Mouse (Mus musculus) skeletal muscle tissue, adult 2 months (tissue): Measurements from ENCODE around the gene Arhgap33.
A peak's percentile ranks its signal among the peaks of the same experiment; 100 is the strongest.
"Not testable (repeated sequence)": the region's sequence is repeated elsewhere in the genome, so short reads cannot be mapped to it uniquely, and the experiment has no call there.

Source experiments
- DNase-seq: peaks from one replicate; pipeline ENCODE4 v3.0.0-alpha.2; 2012; ENCODE audit warnings: low read depth, low spot score

The Arhgap33 gene

DNA sequence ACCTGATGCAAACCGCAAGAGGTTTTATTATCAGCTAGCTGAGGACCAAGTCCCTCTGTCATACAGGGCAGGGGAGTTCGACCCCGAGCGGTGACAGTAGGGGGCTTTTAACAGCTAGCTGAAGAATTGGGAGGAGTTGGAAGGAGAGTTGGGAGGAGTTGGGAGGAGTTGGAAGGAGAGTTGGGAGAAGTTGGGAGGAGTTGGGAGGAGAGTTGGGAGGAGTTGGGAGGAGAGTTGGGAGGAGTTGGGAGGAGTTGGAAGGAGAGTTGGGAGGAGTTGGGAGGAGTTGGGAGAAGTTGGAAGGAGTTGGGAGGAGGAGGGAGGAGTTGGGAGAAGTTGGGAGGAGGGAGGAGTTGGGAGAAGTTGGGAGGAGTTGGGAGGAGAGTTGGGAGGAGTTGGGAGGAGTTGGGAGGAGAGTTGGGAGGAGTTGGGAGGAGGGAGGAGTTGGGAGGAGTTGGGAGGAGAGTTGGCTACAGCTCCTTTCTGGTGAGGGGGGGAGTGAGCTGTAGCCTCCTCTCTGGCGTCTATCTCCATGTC, 39.3 kb downstream of the Arhgap33 start:
- not testable (repeated sequence) for DNase-seq

DNA sequence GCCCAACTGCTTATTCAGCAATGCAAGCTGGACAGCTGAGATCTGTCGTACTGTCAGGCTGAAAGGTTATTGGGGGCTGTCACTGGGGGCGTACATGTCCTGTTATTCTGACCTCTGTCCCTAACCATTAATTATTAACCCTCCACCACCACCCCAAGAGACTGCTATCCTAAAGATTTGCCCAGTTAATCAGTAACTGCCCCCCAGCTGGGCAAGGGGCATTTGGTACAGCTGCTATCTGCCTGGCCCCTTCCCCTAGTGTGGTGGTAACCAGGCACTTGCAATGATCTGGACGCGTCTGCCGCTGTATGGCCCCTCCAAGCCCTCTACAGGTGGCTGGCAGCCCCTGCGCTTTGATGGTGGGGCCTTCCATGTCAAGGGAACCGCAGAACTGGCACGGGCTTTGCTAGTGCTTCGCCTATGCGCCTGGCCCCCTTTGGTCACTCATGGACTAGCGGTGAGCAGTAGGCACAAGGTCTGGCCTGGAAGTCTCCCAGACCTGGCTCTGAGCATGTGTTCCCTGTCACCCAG, 41.4 kb downstream of the Arhgap33 start, which contains the start of gene Prodh2:
Gene Prodh2 (plus strand): TSS at position 222 of the 531 bp plus-strand sequence.
- no peak for DNase-seq

DNA sequence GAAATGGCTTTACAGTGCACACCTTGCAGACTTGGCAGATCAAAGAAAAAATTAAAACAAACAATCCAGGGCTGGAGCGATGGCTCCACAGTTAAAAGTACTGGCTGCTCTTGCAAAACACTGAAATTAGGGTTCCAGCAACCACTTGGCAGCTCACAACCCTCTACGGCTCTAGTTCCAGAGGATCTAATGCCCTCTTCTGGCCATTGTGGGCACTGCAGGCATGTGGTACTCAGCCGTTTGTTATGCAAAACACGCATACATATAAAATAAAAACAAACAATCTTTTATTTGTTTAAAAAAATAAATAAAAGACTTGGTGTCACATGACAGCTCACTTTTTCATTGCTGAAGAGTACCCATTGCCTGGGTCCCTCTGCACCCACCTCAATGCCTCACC, 42.1 kb downstream of the Arhgap33 start:
- DNase-seq, result peak; percentile 32

DNA sequence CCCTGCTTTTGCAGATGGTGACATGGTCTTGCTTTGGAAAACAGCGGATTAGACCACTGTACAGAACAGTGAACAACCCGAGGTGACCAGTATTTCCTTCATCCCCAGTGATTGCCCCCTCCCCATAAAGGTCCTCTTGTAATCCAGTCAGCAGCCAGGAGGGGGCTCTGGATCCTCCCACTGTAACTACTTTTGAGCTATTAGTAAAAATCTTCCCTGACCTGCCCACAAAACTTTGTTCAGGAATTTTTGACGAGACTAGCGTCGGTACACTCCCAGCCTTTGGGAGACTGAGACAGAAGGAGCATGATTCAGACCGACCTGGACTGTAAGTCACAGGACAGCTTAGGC, 43.9 kb downstream of the Arhgap33 start:
- DNase-seq, result no peak

DNA sequence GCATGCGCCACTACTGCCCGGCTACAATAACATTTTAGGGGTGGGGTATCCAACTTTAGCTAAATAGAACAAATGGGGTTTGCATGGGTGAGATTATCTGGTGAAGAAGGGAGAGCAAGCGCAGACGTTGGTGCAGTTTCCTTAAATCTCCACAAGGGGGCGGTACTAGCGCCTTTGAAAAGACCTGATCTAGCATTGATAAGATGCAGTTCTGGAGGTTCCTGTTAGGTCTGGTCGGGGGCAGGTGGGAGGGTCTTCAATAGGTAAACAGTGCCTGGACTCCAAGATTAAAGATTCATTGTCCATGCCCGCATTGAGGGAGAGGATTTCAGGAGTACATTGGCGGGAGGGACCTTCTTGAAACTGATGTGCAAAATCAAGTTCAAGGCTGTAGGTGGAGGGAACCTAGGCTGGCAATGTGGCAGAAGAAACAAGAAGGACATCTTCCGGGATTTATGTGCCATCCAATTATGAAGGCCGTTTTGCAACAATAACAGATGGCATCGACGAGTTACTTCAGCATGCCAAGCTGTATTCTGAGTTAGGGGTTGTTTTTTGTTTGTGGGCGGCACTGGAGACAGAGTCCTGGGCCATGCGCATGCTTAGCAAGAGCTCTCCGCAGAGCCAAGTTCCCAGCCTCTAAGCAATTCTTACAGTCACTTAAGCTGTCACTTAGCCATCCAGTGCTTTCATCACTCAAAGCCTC, 44.5 kb downstream of the Arhgap33 start:
- DNase-seq, result no peak

DNA sequence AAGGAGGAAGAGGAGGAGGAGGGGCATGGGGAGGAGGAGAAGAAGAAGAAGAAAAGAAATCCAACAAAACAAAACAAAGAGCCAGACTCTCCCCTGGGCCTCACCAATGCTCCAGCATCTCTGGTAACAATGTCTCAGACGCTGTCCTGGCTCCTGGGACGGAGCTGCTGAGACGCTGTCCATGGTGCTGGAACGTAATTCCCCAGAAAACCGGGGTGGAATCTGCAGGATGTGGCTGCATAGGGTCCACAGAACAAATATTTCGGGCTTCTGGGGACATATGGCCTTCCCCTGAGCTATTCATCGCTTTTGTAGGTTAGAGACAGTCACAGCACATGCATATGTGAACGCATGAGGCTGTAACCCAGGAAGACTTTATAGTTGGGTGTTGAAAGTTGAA, 50.6 kb downstream of the Arhgap33 start:
- no peak for DNase-seq

DNA sequence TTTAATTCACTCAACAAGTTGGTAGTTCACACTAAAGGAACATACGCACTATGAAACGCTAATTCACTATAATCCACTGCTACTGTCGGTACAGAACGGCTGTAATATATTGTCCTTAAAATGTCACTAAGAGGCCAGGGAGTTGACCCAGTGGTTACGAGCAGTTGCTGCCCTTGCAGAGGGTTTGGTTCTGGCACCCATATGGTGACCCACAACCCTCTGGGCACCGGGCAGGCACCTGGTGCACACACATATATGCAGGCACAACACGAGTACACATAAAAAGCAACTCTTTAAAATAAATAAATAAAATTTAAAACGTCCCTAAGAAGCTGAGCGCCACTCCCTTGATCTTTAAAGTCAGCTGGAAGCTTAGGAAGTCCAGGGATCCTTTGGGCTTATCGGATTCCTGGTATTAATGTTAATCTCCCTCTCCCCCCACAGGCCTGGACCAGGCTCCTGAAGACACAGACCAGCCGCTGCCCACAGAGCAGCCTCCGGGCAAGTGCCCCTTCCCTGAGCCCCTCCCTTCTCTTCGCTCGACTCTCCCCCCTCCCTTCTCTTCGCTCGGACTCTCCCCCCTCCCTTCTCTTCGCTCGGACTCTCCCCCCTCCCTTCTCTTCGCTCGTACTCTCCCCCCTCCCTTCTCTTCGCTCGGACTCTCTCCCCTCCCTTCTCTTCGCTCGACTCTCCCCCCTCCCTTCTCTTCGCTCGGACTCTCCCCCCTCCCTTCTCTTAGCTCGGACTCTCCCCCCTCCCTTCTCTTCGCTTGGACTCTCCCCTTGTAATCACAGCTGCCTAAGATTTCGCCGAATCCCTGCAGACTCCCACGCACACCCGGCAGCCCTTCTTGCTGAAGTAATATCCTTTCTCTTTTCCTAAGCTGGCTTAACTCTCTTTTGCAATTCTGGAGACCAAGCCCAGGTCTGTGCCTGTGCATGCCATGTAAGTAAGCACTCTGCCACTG, 57.2 kb downstream of the Arhgap33 start:
- no peak for DNase-seq

DNA sequence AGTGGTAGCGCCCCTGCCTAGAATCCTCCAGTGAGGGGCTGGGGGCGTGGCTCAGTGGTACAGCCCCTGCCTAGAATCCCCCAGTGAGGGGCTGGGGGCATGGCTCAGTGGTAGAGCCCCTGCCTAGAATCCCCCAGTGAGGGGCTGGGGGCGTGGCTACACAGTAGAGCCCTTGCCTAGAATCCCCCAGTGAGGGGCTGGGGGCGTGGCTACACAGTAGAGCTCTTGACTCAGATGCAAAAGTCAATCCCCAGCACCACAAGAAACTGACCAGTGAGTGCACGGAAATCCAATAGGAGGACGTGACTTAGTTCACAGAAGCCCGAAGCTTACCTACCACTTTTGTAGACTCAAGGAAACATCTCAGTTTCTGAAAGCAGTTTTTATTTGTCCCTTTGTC, 58.7 kb downstream of the Arhgap33 start:
- not testable (repeated sequence) for DNase-seq

DNA sequence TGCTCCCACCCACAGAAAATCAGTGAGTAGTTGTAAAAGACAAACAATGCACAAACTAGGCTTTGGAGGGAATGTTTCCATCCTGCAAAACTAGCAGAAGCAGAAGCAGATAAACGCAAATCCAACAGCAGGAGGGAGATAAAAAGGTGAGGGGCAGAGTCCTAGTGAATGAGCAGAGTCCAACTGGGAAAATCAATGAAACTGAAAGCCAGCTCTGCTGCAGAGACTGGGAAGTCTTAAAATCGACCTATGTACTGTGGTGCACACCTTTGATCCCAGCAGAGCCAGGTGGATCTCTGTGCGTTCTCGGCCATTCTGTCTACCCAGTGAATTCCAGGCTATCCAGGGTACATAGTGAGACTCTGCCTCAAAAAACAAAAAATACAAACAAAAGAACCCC, 59.9 kb downstream of the Arhgap33 start:
- DNase-seq, result no peak

DNA sequence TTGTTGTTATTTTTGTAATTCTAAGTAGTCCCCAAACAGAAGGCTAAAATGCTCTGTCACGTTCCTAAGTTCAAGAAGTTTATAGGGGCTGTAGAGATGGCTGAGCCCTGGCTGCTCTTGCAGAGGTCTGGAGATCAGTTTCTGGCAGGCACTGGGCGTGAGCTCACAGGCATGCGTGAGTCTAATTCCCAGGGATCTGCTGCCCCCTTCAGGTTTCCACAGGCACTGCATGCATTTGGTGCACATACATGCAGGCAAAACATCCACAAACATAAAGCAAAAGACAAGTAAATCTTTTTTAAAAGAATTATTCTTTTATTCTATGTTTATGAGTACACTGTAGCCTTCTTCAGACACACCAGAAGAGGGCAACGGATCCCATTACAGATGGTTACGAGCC, 62.4 kb downstream of the Arhgap33 start:
- DNase-seq, result no peak
